Mouse (Mus musculus) A20 (cell line): ENCODE measurements at regions not wholly inside any gene's neighbourhood (a gene's known extent, or its start where the extent isn't known, plus 50 kb on each side); places are given as distances from the start of the nearest gene placed in this dataset.

ENCODE experiments used
- DNase-seq: peaks from one replicate; pipeline ENCODE4 v3.0.0-alpha.2; 2011; ENCODE audit warnings: low read depth, low spot score

DNA sequence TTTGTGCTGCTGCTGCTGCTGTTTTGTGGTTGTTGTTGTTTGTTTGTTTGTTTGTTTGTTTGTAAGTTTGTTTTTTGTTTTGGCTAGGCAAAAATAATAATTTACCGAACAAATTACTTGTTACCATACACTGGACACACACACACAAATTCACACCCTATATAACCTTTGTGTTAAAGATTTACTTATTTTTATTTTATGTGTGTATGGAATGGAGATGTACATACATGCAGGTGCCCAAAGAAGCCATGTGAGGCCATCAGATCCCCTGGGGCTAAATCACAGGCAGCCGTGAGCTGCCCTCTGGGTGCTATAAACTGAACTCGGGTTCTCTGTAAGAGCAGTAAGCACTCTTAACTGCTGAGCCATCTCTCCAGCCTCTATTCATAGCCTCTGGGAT, 56.0 kb downstream of the Pttg1 start:
- no peak for DNase-seq

DNA sequence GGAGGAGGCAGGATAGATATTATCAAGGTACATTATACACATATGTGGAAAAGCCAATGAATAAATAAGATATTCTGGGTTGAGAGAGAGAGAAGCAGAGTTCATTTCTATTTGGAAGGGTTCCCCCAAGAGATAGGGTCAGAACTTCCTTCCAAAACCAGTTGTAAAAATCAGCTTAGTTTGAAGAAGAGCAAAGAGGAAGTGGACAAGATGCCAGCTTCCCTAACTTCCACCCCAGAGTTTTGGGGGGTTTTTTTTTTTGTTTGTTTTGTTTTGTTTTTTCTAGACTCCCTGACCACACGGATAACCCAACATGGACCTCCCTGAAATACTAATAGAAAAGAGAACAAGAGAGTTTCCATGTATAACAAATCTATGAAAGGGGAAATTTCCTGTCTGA, 57.7 kb downstream of the Pttg1 start:
- no peak for DNase-seq

DNA sequence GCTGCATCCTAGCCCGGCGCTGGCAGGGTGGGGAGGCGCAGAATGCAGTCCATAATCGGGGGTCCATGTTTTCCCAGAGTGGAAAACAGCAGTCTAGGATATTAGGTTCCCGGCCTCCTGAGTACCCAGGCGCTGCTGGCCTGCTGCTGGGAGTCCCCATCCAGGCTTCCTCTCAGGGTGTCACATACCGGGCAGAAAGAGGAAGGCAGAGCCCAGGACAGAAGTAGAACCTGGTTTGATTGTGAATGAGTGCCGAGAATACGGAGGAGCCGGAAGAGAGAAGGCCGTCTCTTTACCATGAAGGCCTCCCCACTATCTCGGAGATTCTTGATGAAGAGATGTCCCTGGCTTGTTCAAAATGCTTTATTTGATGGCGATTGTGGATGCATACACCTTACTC, 64.2 kb downstream of the Pttg1 start:
- DNase-seq, result no peak

DNA sequence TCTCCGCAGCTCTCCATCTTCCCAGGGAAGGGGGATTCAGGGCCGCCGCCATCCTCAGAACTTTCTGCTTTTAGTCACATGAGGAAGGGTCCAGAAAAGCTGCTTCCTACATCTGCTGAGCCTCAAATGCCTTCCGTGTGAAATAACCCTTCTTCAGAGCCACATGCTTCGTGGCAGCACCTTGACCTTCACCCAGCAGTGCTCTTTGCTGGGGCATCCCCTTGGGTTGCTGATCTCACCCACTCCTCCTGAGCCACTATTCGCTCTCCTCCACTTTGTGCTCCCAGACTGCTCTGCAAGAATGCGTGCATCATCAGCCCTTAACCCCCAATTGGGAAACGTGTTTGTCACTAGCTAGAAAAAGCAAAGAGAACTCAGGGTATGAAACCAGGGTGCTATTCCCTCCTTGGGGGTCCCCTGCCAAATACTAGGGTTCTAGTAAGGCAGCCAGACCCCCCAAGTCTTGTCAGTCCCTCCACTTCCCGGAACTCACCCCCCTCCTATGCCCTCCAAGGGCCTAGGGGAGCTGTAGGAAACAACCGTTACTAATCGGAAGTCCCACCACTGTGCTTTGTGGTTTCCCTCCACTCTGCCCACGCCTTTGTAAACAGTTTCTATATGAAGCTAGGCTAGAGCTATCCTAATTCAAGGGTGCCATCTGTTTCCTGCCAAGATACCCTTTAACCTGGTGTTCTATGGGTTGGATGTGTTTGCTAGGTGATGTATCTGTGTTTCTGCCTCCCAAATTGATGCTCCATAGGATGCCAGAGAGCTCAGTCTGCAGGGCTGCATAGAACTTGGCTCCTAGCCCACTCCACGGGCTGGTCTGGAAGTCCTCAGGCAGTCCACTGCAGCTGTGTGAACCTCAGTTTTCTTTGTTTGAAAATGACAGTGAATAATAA, 67.4 kb downstream of the Pttg1 start:
- DNase-seq, result peak; percentile 47

DNA sequence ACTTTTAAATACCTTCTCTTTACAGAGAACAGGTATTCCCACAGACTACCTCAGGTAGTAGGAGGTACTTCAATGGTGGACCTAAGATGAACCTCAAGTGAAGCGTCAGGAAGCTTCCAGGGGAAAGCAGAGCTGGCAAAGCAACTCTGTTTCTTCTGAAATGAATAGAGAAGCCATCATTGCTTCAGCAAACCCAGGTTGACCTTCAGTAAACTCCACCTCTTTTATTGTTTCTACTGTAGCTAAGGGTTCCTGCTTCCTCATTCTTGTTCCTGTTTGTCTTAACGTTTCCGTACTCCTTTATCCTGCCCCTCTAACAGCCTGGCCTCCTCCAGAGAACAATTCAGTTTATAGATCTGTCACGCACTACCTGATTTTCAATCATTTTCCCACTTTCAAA, 72.4 kb downstream of the Pttg1 start:
- DNase-seq, result no peak

DNA sequence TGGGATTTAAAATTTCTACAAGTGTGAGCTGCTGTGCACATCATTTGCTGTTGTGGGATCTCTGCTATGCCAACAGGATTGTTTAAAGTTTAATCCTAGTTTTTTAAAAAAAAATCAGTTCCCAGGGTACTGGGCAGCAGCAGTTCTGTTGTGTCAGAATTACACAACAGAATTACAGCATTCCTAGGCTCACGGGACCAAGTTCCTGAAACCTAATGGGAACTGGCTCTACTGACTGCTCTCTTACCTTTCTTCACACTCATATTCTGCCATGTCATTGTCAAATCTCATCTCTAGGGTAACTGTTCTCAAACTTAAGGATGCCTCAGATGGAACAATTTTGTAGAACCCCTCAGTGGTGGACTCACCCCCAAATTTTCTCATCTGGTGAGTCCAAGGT, 73.0 kb downstream of the Pttg1 start:
- DNase-seq, result no peak

DNA sequence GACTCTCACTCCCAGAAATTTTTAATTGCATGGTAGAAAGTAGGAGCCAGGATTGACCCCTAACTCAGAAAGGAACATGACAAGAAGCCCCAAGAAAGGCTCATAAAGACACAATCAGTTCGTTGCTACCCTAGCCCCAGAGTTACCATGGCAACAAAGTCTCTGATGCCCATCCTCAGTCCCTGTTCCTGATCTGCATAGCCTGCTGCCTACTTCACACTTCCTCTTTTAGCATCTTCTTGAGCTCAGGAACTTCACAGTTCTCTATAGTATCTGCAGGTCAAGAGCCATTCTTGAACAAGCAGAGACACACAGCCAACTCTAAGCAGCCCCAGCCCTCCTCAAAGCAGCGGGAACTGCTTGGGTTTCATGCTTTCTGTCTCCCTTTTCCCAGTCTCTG, 74.2 kb downstream of the Pttg1 start:
- DNase-seq, result peak; percentile 46

DNA sequence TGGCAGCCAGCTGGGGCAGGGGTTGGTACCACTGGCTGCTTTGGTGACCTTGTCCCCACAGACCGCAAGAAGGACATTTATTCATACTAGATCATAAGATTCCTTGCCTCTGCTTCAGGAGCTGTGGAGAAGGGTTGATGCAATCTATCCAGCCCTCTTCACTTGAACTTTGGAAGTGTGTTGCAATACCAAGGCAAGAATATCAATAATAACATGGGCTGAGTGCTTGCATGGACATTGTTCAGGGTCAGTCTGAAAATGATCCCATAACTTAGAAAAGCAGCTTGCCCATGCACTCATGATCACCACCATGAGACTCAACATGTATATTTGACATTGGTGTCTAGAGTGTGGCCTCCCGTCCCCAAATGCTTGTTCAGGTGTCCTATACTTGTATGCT, 74.7 kb downstream of the Pttg1 start:
- DNase-seq, result no peak

DNA sequence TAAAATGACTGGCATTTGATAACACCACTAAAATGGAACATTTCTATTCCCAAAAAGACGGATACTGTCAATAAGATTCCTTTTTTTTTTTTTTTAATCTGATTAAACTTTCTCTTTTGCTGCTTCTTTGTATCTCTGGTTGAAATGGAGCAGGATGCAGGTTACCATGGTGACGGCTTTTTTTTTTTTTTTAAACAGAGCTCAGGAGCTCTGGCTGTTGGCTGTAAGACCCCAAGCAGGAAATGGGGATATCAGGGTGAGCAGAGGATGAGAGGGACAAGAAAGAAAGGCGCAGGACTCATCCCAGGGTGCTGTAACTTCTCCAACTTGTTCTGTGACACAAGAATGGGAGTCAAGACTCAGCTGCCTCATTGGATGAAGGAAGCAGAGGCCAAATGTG, 75.8 kb downstream of the Pttg1 start:
- DNase-seq, result no peak

DNA sequence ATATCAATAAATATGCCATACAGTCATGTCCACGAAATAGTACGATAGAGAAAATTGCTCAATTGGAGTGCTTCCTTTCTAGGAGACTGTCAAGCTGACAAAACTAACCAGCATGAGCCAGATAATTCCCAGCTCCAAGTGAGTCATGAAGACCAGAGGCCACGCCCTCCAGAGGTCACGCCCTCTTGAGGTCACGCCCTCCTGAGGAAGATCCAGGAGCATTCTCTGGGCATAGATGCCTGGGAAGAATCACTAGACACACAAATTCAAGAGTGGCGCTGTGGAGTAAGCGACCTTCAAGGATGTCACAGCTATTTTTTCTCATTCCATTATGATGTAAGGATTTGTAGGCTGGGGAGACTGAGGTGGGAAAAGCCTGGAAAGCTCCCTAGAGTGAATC, 76.5 kb downstream of the Pttg1 start:
- no peak for DNase-seq

DNA sequence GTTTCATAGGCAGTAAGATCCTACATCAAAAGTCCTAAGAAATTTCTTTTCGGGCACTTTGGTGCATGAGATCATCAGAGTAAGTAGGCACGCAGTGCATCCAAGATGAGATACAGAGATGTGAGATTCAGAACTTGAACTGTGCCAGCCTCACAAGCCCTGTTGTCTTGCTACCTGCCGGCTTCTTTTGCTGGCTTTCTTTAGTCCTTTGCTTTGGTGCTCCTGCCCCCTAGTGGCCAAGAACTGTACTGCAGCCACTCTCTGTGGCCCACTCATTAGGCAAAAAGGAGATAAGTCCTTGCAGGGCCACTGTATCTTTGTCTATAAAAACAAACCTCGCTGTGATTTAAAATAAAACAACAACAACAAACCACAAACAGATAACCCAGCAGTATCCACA, 77.5 kb downstream of the Pttg1 start:
- DNase-seq, result peak; percentile 75

DNA sequence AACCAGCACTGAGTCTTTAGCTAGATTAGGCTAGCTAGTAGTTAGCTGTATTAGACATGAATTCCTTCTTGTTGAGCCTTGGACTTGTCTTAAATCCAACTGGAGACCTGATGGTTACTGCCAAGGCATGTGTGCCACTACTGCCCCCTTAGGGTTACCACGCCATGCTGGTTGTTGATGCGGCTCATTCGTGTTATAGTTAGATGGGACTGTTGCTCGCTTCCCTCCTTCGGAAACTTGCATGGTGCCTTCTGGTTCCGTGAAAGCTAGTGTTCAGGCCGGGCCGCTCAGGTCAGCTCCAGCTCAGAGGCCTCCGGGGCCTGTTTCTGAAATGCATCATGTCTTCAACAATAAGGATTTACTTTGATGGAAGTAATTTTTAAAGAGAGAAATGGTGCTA, 79.6 kb downstream of the Pttg1 start:
- no peak for DNase-seq

DNA sequence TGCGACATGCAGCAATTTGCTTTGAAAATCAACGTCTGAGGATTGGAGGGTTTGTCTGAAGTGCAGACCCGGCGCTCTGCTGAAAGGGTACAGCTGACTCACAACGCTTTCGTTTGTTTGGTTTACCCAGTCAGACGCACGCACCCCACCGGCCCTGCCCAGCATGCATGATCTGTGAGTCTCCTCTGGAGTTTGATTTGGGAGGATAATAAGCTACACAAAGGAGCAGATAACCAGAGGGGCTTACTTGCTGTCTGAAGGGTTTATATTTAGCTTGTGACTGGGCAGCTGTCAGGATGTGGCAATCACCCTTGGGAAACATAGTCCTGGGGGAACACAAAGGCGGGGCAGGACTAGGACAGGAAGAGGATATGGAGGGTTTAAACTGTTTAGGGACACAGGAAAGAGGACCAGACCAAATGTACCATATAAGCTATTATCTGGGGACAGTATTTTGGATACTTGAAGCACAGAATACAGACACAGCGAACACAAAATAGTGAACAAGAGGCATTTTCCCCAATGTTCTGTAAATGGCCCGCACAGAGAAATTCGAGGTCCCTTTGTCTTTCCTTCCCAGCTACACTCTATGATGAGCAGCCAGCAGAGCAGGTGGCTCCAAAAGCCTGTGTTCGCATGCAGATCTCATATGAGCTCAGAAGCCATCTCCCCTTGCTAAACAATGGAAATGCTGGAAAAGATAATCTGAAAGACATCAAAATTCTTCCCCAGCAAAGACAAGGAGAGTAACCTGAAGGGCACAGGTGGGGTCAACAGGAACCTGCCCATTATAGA, 81.1 kb downstream of the Pttg1 start:
- DNase-seq, result no peak

DNA sequence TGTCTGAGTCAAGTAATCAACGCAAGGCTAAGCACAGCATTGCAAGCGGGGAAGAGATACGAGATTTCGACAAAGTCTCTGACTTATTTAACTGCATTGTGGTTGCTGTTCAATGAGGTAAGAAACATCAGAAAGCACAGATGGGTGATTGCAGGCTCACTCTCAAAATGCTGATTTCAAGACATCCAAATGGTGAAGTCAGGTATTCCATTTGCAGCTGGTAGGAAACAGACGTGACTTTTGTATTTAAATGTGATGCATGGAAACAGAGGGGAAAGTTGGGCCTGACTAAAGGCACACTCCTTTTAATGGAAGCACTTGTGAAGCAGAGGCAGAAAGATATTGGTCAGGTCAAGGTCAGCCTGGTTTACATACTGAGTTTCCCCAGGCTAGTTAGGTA, 82.5 kb downstream of the Pttg1 start:
- no peak for DNase-seq

DNA sequence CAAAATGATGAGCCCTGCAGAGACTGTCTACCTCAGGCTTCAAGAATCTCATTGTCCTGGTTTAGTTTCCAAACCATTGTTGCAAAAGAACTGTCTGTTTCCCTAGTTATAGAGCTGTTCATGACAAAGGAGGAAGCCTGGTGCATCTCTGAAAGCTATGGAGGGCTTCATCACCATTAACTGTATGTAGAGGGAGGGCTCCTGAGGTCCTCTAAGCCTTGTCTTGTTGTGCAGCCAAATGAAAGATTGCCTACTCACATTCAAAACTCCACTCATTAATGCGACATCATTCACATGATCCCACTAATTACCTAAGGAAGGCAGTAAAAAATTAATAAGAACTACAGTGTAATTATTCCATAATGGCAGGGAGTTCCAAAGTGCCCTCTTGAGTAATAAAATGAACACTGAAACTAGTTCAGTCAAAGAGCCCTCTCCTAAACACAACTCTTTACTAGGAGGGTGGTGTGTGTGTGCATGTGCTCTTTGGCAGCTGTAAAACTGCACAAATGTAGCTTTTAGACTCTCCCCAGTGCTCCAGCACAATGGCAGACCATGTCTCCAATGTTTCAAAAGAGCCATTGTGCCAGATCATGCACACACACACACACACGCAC, 87.6 kb downstream of the Pttg1 start:
- no peak for DNase-seq

DNA sequence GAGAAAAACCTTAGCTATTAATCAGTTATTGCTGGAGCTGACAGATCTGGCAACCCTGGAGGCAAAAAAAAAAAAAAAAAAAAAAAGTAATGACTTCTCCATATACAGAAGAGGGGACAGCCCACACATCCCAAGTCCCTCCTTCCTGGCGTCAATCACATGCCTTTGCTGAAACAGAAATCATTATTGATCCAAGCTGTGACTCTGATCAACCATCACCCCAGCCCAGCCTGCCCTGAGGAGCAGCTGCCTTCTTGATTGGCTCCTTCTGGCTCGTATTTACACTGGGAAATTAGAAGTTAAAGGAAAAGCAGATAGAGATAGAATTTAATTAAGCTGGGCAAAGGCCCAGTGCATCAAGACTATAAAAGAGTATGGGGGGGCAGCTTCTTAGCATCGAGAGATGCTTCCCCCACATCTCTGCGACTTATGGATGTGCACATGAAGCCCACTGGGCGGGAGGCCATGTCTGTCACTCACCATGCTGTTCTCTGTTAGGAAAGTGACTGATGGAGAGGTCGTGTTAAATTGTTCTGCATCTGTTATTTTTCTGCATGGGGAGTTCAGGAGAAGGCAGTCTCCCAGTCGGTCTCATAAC, 90.3 kb downstream of the Pttg1 start:
- DNase-seq, result no peak

DNA sequence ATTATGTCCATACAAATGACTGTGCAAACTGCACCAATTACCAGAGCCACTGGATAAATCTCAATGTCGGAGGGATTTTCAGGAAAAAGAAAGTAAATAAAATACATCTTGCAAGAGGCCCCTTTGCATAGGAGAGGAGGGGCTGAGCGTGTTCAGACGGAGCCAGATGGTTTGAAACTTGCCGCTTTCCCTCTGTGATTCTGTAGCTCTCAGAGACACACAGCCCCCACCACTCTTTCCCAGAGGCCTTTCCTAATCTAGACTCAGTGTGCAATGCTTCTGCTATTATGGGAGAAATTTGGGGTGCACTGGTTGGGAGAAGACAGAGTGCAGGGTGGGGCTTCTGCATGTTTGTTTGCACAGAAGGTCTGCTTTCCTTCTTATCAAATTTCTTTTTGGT, 92.5 kb downstream of the Pttg1 start:
- no peak for DNase-seq

DNA sequence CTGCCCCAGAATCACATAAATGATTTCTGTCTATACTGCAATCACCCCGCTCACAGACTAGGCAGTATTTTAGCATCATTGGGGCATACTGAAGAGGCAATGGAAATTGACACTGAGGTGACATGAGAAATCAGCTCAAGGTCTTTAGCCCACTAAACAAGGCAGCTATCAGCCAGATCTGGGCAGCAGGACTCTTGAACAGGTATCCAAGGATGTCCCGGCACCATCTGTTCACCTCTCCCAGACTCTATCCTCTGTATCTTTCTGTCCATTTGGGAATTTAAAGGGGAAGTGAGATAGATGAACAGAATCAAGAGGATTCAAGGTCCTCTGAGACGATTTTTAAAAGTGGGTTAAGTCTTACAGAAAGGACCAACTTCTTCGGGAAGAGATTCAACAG, 112.1 kb downstream of the Pttg1 start:
- DNase-seq, result no peak
